Mouse (Mus musculus): ENCODE data around the gene Crat. TPM values are rescaled to one million over a fixed set of nuclear protein-coding genes. Genes with fewer than 3 reads are reported as not detected.
A peak's percentile ranks its signal among the peaks of the same experiment; 100 is the strongest.

Crat gene
- polyA plus RNA-seq, 1 experiment, result 96.4 TPM

DNA sequence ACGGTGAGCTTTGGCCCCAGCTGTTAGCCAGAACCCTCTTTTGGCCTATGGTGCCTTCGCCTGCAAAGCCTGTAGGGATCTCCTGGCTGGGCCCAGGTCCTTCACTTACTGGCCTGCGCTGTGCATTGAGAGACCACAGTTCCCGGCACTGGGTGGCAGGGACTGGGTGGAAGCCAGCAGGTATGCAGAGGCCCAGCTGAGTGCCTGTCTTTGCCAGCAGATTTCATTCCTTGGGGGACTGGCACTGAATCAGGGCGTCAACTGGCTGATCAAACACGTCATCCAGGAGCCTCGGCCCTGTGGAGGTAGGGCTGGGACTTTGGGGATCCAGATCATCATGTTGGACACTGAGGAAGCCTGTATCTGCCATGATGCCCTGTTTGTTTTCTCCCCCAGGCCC lies 19.9 kb downstream of the Crat start:
- Histone ChIP-seq H3K4me3 (ENCODE audit: control insufficient read depth, insufficient read depth, low read length) (no peak overlapping the region), H3K27ac (ENCODE audit: control insufficient read depth, insufficient read depth, low read length) (no peak overlapping the region), H3K36me3 (ENCODE audit: control insufficient read depth, insufficient read depth, low read length) (peaks cover 8% of the 10 kb centered on the region; the same call in 1 of the 2 replicates), H3K4me1 (replicated peaks; ENCODE audit: control insufficient read depth, insufficient read depth, low read length) (peaks cover 10% of the 10 kb centered on the region), H3K27me3 (ENCODE audit: control insufficient read depth, insufficient read depth, low read length) (no peaks in the 10 kb centered on the region)
- 97% methylated on average over 7 of the region's 7 CpGs for WGBS
- no peak for TF ChIP-seq CTCF (IDR thresholded peaks at IDR 0.05; ENCODE audit: borderline replicate concordance, control insufficient read depth, extremely low read depth, insufficient read depth, low read length, poor library complexity)
- TF ChIP-seq POLR2A (IDR thresholded peaks at IDR 0.05; ENCODE audit: control insufficient read depth, extremely low read depth, insufficient read depth, low read length, poor library complexity), result no peak
- DNase-seq, result no peak

DNA sequence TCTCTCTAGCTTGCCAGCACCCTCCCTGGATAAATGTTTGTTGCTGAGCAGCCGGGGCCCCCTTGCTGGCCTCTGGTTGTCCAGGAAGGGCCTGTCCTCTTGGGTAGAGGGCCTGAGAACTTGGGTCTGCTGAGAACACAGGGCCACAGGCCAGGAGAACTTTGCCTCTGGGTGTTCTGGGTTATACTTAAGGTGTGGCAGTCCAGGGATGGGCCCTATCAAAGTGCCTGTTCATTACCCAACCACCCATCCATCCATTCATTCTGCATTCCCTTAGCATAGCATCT lies 22.3 kb downstream of the Crat start:
- no peak for DNase-seq
- TF ChIP-seq CTCF (IDR thresholded peaks at IDR 0.05; ENCODE audit: borderline replicate concordance, control insufficient read depth, extremely low read depth, insufficient read depth, low read length, poor library complexity), result no peak
- TF ChIP-seq POLR2A (IDR thresholded peaks at IDR 0.05; ENCODE audit: control insufficient read depth, extremely low read depth, insufficient read depth, low read length, poor library complexity), result no peak
- Histone ChIP-seq H3K27ac (ENCODE audit: control insufficient read depth, insufficient read depth, low read length) (no peak overlapping the region), H3K36me3 (ENCODE audit: control insufficient read depth, insufficient read depth, low read length) (no peaks in the 10 kb centered on the region), H3K4me3 (ENCODE audit: control insufficient read depth, insufficient read depth, low read length) (no peak overlapping the region; the same call in 1 of the 2 replicates), H3K4me1 (replicated peaks; ENCODE audit: control insufficient read depth, insufficient read depth, low read length) (peaks cover 10% of the 10 kb centered on the region), H3K27me3 (ENCODE audit: control insufficient read depth, insufficient read depth, low read length) (no peaks in the 10 kb centered on the region)
- WGBS, result 95% methylated on average over 1 of the region's 1 CpGs

DNA sequence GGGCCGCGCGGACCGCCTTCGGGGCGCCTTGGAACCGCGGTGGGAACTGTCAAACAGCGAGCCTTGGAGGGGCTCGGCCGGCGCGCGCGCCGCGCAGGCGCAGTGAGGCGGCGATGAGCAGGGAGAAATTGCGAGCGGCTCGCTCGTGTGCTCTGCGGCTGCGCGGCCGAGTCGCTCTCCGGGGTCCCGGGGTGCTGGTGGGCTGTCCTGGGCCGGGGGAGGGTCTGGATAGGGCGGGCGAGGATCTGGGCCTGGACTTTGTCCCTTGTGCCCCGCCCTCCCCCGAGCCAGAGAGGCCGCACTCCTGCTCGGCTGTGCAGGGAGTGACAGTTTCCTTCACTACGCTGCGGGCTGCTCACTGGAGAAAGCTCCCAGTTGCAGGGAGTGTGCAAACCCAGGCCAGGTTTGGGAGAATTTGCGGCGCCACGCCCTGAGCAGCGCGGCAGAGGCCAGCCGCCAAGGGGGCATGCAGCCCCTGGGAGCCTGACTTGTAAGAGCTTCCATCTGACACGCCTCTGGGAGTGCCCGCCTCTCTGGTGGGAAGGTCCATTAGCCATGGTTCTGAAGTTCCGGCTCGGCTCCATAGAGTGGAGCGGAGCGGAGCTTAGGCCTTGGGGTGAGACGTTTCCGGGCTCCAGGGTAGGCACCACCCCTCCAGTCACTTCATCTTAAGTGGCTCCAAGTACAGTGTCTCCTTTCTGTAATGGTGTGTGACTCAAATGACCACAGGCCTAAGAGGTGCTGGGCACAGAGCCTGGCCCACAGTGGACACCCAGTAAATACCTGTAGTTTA lies 22.8 kb downstream of the Crat start:
- DNase-seq, result no peak
- WGBS, result under 1% methylated on average over 54 of the region's 54 CpGs

DNA sequence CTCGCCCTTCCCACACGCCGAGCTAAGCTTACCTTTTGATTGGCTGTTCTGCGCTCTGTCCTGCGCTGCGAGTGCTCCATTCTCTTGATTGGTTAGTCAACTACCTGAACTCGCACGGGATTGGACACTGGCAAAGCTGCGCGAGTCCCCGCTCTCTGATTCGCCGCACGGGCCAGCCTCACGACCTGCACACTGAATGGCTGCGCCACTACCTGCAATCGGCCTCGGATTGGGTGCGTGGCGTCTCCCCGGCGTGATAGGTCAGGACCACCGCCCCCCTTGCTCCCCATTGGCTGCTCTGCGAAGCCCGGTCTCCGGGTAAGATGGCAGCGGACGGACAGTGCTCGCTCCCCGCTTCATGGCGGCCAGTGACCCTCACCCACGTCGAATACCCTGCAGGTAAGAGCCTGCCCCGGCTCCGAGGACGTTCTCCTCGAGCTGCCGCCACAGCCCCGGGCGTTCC lies 23.5 kb downstream of the Crat start, which contains the start of gene Dolpp1:
TSS of gene Dolpp1 (plus strand) at position 141 of the 463 bp plus-strand sequence.
- Histone ChIP-seq H3K4me1 (replicated peaks; ENCODE audit: control insufficient read depth, insufficient read depth, low read length) (peaks cover 10% of the 10 kb centered on the region), H3K4me3 (ENCODE audit: control insufficient read depth, insufficient read depth, low read length) (peak within 1 kb of the TSS; percentile 61), H3K36me3 (ENCODE audit: control insufficient read depth, insufficient read depth, low read length) (no peaks in the 10 kb centered on the region), H3K27ac (ENCODE audit: control insufficient read depth, insufficient read depth, low read length) (no peak within 1 kb of the TSS), H3K27me3 (ENCODE audit: control insufficient read depth, insufficient read depth, low read length) (no peaks in the 10 kb centered on the region)
- peak; percentile 95 for DNase-seq
- TF ChIP-seq CTCF (IDR thresholded peaks at IDR 0.05; ENCODE audit: borderline replicate concordance, control insufficient read depth, extremely low read depth, insufficient read depth, low read length, poor library complexity) (0 out of 2 replicates have a peak, but pooled peaks have one; percentile 58), POLR2A (IDR thresholded peaks at IDR 0.05; ENCODE audit: control insufficient read depth, extremely low read depth, insufficient read depth, low read length, poor library complexity) (peak; percentile 62; the same call in 1 of the 2 replicates)
- WGBS, result under 1% methylated on average over 40 of the region's 40 CpGs

More for the DNA sequence above, 22.8 kb downstream of the Crat start:
- Histone ChIP-seq H3K36me3 (ENCODE audit: control insufficient read depth, insufficient read depth, low read length) (no peaks in the 10 kb centered on the region), H3K4me1 (replicated peaks; ENCODE audit: control insufficient read depth, insufficient read depth, low read length) (peaks cover 10% of the 10 kb centered on the region), H3K4me3 (ENCODE audit: control insufficient read depth, insufficient read depth, low read length) (peak overlapping the region; percentile 61), H3K27ac (ENCODE audit: control insufficient read depth, insufficient read depth, low read length) (no peak overlapping the region), H3K27me3 (ENCODE audit: control insufficient read depth, insufficient read depth, low read length) (no peaks in the 10 kb centered on the region)
- no peak for TF ChIP-seq CTCF (IDR thresholded peaks at IDR 0.05; ENCODE audit: borderline replicate concordance, control insufficient read depth, extremely low read depth, insufficient read depth, low read length, poor library complexity)
- no peak for TF ChIP-seq POLR2A (IDR thresholded peaks at IDR 0.05; ENCODE audit: control insufficient read depth, extremely low read depth, insufficient read depth, low read length, poor library complexity)

DNA sequence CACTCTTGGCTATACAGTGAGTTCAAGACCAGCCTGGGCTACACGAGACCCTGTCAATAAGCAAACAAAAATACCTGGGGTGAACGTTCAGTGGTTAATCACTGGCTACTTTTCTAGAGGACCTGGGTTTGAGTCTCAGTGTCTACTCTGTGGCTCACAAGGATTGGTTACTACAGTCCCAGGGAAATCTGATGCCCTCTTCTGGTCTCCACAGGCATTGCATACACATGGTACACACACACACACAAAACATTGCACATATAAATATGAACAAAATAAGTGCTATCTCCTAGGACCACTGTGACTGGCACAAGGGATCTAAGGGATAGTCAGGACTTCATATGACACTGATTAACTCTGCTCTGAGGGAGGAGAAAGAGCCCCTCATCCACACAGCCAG lies 26.6 kb downstream of the Crat start:
- Histone ChIP-seq H3K27ac (ENCODE audit: control insufficient read depth, insufficient read depth, low read length) (no peak overlapping the region), H3K27me3 (ENCODE audit: control insufficient read depth, insufficient read depth, low read length) (no peaks in the 10 kb centered on the region), H3K4me3 (ENCODE audit: control insufficient read depth, insufficient read depth, low read length) (no peak overlapping the region), H3K36me3 (ENCODE audit: control insufficient read depth, insufficient read depth, low read length) (no peaks in the 10 kb centered on the region), H3K4me1 (replicated peaks; ENCODE audit: control insufficient read depth, insufficient read depth, low read length) (peaks cover 10% of the 10 kb centered on the region)
- no peak for DNase-seq
- TF ChIP-seq CTCF (IDR thresholded peaks at IDR 0.05; ENCODE audit: borderline replicate concordance, control insufficient read depth, extremely low read depth, insufficient read depth, low read length, poor library complexity) (no peak), POLR2A (IDR thresholded peaks at IDR 0.05; ENCODE audit: control insufficient read depth, extremely low read depth, insufficient read depth, low read length, poor library complexity) (no peak)
- WGBS, result 94% methylated on average over 2 of the region's 2 CpGs

DNA sequence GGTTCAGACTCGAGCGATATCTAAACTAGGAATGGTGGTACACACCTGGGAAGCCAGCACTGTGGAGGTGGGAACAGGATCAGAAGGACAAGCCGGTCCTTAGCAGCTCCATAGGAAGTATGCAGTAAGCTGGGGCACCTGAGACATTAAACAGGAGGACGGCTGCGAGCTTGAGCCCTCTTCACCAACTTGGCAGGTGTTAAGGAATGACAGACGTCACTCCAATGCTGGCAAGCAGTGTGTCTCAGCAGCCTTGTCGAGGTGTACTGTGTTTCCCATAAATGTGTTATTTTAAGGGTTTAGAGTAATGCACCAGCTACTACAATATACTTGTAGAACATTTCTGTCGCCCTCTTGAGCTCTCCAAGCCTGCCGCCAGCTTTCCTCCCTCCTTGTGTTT lies 28.7 kb downstream of the Crat start:
- no peak for DNase-seq
- H3K27me3 ChIP-seq (ENCODE audit: control insufficient read depth, insufficient read depth, low read length), result no peaks in the 10 kb centered on the region
- no peaks in the 10 kb centered on the region; the same call in 1 of the 2 replicates for H3K4me1 ChIP-seq (replicated peaks; ENCODE audit: control insufficient read depth, insufficient read depth, low read length)
- TF ChIP-seq POLR2A (IDR thresholded peaks at IDR 0.05; ENCODE audit: control insufficient read depth, extremely low read depth, insufficient read depth, low read length, poor library complexity) (no peak), CTCF (IDR thresholded peaks at IDR 0.05; ENCODE audit: borderline replicate concordance, control insufficient read depth, extremely low read depth, insufficient read depth, low read length, poor library complexity) (no peak)
- 91% methylated on average over 9 of the region's 9 CpGs for WGBS
- no peaks in the 10 kb centered on the region for H3K36me3 ChIP-seq (ENCODE audit: control insufficient read depth, insufficient read depth, low read length)
- H3K27ac ChIP-seq (ENCODE audit: control insufficient read depth, insufficient read depth, low read length), result no peak overlapping the region
- no peak overlapping the region for H3K4me3 ChIP-seq (ENCODE audit: control insufficient read depth, insufficient read depth, low read length)
